Mouse (Mus musculus): ENCODE data around the gene Krt23.

The Krt23 gene

GRCm38 (mm10) chr11:99492733-99493573 is at the start of gene Krt23:
TSS of gene Krt23 (minus strand) at chr11:99493137.
- no peak for DNase-seq (ENCODE audit: low spot score in 2 of 2)

GRCm38 (mm10) chr11:99539721-99540120 is 46.8 kb upstream of the Krt23 start:
- peak; percentile 27 to 49 for DNase-seq (ENCODE audit: low spot score in 2 of 2)

- no peak for DNase-seq (ENCODE audit: low spot score in 2 of 2)
Measured at GRCm38 (mm10) chr11:99521288-99521860, 28.4 kb upstream of the Krt23 start, which contains the start of gene Krt39. TSS of gene Krt39 (minus strand) at chr11:99521338.

GRCm38 (mm10) chr11:99514098-99514497 is 21.2 kb upstream of the Krt23 start:
- no peak for DNase-seq (ENCODE audit: low spot score in 2 of 2)

- DNase-seq (ENCODE audit: low spot score in 2 of 2): no peak
Measured at GRCm38 (mm10) chr11:99500095-99500805, 7.3 kb upstream of the Krt23 start.

GRCm38 (mm10) chr11:99496460-99496859 is 3.5 kb upstream of the Krt23 start:
- no peak for DNase-seq (ENCODE audit: low spot score in 2 of 2)

- DNase-seq (ENCODE audit: low spot score in 2 of 2): no peak
Measured at GRCm38 (mm10) chr11:99494741-99495140, 1.8 kb upstream of the Krt23 start.

GRCm38 (mm10) chr11:99493574-99493850 is 575 bp upstream of the Krt23 start:
- no peak for DNase-seq (ENCODE audit: low spot score in 2 of 2)

GRCm38 (mm10) chr11:99491040-99491439 is 1.9 kb downstream of the Krt23 start:
- no peak for DNase-seq (ENCODE audit: low spot score in 2 of 2)

GRCm38 (mm10) chr11:99490624-99491023 is 2.3 kb downstream of the Krt23 start:
- DNase-seq (ENCODE audit: low spot score in 2 of 2): no peak

GRCm38 (mm10) chr11:99489233-99489632 is 3.7 kb downstream of the Krt23 start:
- no peak for DNase-seq (ENCODE audit: low spot score in 2 of 2)

- DNase-seq (ENCODE audit: low spot score in 2 of 2): no peak
Measured at GRCm38 (mm10) chr11:99474981-99475380, 18.0 kb downstream of the Krt23 start.

- no peak for DNase-seq (ENCODE audit: low spot score in 2 of 2)
Measured at GRCm38 (mm10) chr11:99473433-99473832, 19.5 kb downstream of the Krt23 start.

GRCm38 (mm10) chr11:99472405-99472804 is 20.5 kb downstream of the Krt23 start:
- no peak for DNase-seq (ENCODE audit: low spot score in 2 of 2)

- DNase-seq (ENCODE audit: low spot score in 2 of 2): no peak
Measured at GRCm38 (mm10) chr11:99471946-99472345, 21.0 kb downstream of the Krt23 start.

GRCm38 (mm10) chr11:99469228-99469627 is 23.7 kb downstream of the Krt23 start:
- no peak for DNase-seq (ENCODE audit: low spot score in 2 of 2)

- no peak for DNase-seq (ENCODE audit: low spot score in 2 of 2)
Measured at GRCm38 (mm10) chr11:99468566-99468965, 24.4 kb downstream of the Krt23 start.

- peak; percentile 44 to 50 for DNase-seq (ENCODE audit: low spot score in 2 of 2)
Measured at GRCm38 (mm10) chr11:99466316-99466715, 26.6 kb downstream of the Krt23 start.

GRCm38 (mm10) chr11:99464836-99465235 is 28.1 kb downstream of the Krt23 start:
- peak; percentile 84 to 87 for DNase-seq (ENCODE audit: low spot score in 2 of 2)

- peak; percentile 64 to 73 for DNase-seq (ENCODE audit: low spot score in 2 of 2)
Measured at GRCm38 (mm10) chr11:99463155-99463554, 29.8 kb downstream of the Krt23 start.

- DNase-seq (ENCODE audit: low spot score in 2 of 2): no peak
Measured at GRCm38 (mm10) chr11:99461736-99462135, 31.2 kb downstream of the Krt23 start.

- DNase-seq (ENCODE audit: low spot score in 2 of 2): no peak
Measured at GRCm38 (mm10) chr11:99458887-99459286, 34.0 kb downstream of the Krt23 start.

GRCm38 (mm10) chr11:99454759-99455158 is 38.2 kb downstream of the Krt23 start:
- DNase-seq (ENCODE audit: low spot score in 2 of 2): no peak
